Mouse (Mus musculus) cerebellum, postnatal 4 days (tissue): ENCODE data around the gene Hepacam.

Experiments
- DNase-seq, 2 experiments: peaks; one replicate each; pipeline ENCODE4 v3.0.0; 2022; ENCODE audit warnings: low spot score in 2 of 2, mixed read lengths in 1 of 2

Gene Hepacam

DNA sequence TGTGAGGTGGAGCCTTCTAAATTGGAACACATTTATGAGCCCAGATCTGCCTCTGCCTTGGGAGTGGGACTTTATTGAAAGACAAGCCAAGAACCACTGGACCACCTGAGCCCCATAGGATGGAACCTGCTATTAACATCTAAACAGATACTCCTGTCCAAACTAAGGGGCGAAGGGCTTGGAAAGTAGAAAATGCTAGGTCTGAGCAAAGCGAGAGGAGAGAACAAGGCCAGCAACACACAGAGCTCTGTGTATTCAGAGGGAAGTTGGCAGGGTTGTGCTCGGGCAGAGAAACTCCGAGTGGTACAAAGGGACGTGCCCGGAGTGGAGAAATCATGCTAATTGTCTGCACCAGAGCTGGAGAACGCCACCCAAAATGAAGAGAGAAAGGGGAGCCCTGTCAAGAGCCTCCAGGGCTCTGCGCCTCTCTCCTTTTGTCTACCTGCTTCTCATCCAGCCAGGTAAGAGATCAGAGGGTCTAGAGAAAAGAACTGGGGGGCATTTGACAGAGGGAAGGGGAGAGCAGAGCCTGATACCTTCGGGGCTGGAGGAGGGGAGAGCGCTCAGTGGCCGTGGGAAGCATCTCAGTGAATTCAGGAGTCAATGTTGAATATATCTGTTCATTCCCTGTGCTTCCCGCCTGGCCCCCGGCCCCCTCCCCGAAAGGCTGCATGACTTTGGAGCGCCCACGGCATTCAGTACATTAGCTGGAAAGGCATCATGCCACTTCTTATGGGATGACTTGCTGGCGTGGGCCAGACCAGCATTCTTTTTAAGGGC, at the start of gene Hepacam:
Hepacam (plus strand) TSS at position 51 of the 780 bp plus-strand sequence.
- DNase-seq = peak in 1 of 2 experiments; percentile 17

- DNase-seq = no peak
Observed at GRCm38 (mm10) chr9:37329456-37329855, 37.7 kb upstream of the Hepacam start.

DNA sequence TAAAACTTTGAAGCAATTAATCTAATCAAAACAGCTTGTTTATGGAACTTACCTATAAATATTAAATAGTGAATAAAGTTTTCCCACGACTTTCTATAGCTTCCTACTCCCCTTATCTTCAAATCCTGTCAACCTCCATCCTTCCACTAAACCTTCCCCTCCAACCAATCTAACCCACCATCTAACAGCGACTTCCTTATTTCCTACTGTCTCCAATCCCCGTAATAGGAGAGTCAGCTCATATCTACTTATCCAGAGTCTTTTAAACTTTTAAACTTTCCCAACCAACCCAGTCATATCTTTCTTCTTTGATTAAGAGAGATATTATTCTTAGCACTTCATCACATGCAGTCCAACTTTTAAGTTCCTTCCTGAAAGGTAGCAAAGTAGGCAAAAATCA, 21.7 kb upstream of the Hepacam start:
- DNase-seq = no peak

DNA sequence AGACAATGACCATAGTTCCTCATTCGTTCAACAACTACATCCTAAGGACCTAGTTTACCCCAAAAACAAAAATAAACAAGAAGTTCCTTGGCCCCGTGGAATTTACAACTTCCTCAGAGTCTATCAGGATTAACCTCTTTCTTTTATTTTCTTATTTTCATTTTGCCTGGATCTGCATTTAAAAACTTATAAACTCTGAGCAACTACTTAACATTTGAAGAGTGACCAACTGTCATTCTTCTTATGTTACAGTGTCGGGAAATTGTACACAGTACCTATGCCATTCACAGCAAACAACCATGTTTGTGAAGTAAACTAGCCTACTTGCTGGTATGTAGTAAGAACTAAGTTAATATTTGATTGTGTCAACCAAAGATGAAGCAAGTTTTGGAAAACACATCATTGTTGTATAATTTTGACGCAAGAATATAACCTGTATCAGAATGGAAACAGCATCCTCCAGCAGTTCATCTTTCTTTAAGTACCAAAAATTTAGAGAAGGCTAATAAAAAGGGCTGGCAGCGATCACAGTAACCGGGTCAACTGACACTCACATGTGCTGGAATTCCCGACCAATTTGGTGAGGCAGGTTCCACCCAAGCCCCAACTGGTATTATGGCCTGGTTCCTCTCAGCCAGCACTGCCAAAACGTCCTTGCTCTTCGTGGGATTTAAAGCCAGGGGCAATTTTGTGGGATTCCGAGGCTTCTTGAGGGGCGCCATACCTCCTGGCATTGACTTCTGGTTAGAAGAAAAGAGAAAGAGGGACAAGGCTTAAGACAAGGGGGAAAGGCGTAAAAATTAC, 19.8 kb upstream of the Hepacam start:
- DNase-seq = no peak

DNA sequence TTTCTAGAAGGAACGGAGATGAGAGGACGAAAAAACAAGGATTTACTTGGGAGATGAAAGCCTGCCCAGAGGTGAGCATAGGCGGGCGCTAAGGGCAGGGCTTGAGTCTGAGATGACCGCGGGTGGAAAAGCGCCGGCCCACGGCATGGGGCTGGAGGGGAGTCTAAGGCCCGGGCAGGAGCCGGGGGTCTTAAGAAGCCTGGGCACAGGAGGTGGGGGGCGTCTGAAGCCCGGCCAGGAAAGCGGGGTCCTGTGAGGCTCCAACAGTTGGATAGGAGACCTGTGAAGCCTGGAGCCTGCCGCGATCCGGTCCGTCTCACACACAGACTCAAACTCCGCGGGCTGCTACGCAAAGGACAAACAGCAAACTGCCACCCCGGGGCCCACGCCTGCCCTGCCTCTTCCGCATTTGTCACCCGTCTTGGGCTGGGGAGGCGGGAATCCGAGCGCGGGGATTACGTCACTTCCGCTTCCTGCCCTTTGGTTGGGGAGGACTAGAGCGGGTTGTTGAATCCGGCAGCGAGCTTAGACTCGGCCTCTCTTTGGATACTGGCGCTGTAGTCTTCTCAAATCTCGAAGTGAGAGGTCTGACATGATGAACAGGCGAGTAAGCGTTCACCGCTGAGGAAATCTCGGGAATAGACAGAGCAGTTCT, 19.0 kb upstream of the Hepacam start, which contains the start of gene Ccdc15:
Ccdc15 (minus strand) TSS at position 445 of the 655 bp plus-strand sequence.
- DNase-seq = peak; percentile 95 to 96

DNA sequence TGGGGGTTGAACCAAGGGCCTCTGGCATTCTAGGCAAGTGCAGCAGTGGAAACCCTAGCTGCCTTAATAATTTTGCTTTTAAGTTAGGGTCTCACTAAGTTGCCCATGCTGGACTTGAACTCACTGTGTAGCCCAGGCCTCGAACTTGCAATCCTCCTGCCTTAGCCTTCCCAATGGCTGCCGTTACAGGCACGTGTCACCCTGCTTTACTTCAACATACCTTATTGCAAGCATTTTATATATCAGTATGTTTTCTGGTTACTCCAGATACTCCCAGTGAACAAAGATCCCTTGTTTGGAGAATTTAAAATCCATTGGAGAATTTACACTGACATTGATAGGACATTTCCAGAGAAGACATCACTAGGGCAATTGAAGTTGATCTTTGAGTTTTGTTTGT, 18.1 kb upstream of the Hepacam start:
- DNase-seq = no peak

DNA sequence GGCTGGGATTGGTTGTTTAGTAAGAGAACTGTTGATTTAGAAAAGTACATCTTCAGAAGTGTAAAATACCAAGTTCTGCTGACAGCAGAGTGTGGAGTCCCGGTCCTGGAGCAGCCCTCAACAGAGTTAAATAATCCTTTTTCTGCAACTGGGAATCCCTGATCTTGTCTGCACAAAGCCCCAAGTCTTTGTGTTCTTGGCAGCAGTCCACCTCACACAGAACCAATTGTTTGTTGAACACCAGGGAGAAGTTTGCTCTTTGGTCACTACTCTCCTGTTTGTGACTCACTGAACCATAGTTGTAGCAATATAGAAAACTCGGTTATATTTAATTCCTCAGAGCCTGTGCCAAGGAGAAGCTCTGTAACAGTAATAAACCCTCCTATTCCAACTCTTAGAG, 15.9 kb upstream of the Hepacam start:
- DNase-seq = no peak

- no peak for DNase-seq
Observed at GRCm38 (mm10) chr9:37354485-37354884, 12.7 kb upstream of the Hepacam start.

- peak in 1 of 2 experiments; percentile 13 for DNase-seq
Observed at GRCm38 (mm10) chr9:37358713-37359330, 8.3 kb upstream of the Hepacam start.

DNA sequence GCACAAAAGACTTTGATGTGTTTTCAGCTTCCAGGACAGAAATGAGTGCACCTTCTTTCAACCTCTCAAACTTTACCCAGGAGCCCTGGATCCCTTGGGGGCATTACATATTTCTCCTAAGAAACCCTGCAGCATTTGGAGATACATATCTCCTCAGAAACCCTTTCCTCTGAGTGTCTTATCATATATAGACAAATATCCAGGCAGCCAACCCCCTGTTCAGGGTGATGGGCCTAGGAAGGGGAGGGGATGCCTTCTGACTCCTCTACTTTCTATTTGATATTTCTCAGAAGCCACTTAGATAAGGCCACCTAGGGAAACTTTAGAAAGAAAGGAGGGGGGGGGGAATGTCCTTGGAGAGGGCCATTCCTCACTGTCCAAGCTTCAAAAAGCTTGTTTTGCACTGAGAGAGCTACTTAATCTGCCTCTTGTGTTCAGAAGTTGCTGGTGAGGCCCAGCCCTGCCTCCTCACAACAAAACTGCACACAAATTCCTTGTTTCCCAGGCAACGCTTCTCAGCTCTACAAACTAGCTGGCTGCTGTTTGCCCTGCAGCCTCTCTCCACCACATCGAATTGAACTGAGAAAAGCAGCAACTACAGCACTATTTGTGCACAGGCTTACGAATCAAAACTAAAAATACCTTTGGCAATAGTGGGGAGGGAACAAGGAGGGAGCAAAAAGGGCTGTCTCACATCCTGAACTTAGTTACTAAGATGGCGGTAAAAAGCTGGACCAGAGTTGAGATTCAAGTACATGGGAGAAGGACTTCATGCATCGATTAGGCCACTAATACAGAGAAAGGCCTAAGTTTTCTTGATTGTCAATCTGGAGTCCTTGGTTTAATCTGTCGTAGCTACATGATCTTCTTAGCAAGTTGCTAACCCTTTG, 7.6 kb upstream of the Hepacam start:
- DNase-seq = peak in 1 of 2 experiments; percentile 29

GRCm38 (mm10) chr9:37362084-37362483, 5.1 kb upstream of the Hepacam start:
- DNase-seq = no peak

DNA sequence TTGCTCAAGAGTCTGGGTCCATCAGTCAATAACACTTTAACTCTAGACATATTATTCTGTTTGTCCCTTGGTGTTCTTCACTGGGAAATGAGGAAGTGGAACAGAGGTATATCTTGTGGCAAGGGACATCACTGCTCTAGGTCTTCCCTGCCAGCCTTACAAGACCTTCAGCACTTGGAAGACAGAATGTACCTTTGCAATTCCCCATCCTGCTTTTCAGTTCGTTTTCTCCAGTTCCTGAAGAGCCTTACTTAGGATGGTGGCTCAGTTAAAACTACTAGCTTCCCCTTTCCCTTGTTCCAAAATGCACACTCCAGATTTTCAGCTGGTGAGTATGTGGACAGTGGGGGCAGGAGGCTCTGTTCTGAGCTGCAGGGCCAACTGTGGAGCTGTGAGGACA, 4.3 kb upstream of the Hepacam start:
- DNase-seq = no peak

DNA sequence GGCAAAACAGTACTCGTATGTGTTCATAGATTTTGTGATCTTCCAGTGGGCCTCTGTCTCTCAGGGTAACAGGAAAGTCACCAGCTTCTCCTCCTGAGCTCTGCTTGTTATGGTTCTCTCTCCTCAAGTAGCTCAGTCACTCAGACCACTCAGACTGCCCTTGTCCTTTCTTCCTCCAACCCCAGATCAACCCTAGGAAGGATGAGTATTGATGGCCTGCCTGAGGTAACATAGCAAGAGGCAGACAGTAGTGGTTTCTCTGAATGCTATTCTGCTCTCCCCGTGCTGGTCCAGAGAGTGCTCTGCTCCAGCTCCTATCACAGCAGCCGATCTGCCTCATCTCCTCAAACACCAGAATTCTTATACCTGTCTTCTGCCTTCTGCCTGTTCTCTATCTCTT, 3.6 kb upstream of the Hepacam start:
- DNase-seq = no peak

DNA sequence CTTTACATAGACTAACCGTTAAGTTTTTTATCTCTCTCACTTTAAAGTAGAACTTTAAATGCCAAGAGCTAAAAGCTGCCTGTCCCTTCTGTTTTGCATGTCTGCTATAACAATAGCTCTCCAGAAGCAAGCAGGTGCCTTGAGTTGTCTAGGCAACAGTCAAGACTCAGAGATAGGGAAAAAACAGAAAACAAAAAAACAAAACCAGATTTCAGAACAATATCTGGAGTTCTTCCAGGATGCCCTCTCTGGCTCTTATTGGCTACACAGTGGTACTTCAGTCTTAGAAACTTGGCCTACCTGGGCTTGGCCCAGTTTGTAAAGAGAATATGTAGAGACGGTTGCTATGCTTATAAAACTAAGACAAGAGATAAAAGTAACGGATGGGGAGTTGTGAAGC, 2.8 kb upstream of the Hepacam start:
- DNase-seq = no peak

DNA sequence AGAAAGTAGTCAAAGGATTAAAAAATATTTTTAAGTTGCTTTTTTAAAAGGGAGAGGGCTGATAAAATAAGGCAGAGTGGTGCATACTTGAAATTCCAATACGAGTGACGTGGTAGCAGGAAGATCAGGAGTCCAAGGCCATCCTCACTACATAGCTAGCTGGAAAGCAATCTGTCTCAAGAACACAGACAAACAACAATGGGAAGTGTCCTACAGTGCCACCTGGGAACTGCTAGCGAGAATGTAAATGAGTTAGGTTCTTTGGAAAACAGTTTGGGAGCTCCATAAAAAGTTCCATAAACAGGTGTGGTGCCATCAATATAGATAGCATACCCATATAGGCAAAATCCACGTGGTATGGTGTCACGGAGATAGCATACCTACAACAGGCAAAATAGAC, 1.4 kb upstream of the Hepacam start:
- no peak for DNase-seq

DNA sequence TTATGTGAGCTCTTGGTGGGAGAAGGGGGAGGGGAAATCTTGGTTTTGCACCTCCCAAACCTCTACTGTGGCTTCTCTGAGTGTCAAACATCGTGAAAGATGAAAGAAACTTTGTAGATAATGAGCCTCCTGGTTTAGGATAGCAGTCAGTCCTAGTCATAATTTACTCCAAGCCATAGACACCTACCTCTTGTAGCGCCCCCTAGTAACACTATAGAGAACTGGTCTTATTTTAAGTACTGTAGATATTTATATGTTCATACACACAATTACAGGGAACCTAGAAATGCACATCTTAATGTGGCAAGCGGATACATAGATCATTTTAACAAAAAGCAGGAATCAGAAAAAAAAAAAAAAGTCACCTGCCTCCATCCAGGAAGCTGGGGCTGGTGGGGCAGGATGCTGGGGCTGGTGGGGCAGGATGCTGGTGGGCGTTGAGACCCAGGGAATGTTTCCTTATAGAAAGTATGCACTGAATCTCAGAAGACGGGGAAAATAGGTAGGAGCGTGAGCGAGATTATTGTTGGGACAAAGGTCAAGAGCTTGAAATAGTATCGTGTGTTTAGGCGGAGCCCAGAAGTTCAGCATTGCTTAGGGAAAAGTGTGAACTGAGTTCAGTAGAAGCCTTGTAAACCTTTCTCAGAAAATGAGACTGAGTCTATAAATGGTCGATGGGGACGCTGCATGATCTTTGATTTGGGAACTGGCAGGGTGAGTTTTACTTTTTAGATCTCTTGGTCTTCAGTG, 1.1 kb downstream of the Hepacam start:
- DNase-seq = no peak

GRCm38 (mm10) chr9:37368860-37369259, 1.7 kb downstream of the Hepacam start:
- DNase-seq = no peak

GRCm38 (mm10) chr9:37371232-37371801, 4.2 kb downstream of the Hepacam start:
- DNase-seq = no peak

DNA sequence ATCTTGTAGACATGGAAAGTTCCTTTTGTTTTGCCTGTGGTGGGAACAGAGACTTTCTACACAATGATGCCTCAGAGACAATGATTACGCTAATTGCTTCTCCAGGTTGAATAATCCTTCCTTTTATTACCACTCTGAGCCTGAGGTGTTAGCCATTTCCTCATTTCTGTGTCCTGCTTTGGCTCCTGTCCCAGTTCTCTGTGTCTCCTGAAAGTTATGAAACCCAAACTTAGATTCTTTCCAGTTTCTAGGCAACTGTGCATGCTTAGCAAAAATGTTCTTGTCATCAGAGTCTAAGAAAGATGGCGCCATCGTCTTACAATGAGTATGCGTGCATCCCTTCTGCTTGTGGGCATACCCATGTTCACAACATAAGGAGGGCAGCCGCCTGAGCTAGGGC, 8.6 kb downstream of the Hepacam start:
- DNase-seq = no peak

DNA sequence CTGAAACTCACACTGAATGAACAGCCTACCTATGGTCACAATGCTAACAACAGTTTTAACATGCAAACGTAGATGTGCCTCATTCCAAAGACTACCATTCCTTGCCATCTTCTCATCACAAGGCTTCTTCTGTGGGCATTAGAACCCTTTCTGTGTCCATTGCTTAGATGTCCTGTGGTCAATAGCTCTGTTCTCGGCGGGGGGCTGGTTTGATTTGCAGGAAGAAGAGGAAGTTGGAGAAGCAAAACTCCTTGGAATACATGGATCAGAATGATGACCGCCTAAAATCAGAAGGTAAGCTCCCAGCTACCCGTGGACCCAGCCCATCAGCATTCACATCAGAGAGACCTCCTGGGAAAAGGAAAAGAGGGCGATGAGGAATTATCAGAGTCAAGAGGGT, 16.0 kb downstream of the Hepacam start:
- DNase-seq = no peak
